Mouse (Mus musculus) embryonic stem cell, embryonic (primary cell): Measurements from ENCODE around the gene Rgsl1.

Source experiments
- CTCF ChIA-PET, 4 experiments: fragments of 300-600 bp in 2 of 4; fragments of 350-600 bp in 2 of 4; sonication (Branson Sonifier 250); formaldehyde crosslinking; loops; one replicate each; lab custom pipeline; 2022; ENCODE audit warnings: inconsistent platforms in 2 of 4; lab: Charles Lee
- POLR2A ChIA-PET, 4 experiments: fragments of 300-600 bp in 2 of 4; fragments of 350-600 bp in 2 of 4; sonication (Branson Sonifier 250); formaldehyde crosslinking; loops; one replicate each; lab custom pipeline; 2022; ENCODE audit warnings: antibody characterized with exemption in 4 of 4, inconsistent platforms in 1 of 4; lab: Charles Lee

Gene Rgsl1

GRCm38 (mm10) chr1:153749211-153749801 lies 94.6 kb downstream of the Rgsl1 start, which contains the start of gene Rnasel:
Gene Rnasel, plus strand, starts transcription at chr1:153749426.
- ChIA-PET CTCF (interaction anchor here (0.5 to 5.0 kb wide), 90 partner anchors 9 to 1356 kb away, joined by 3 to 80 read pairs (median 4); partner anchors contain the start of genes Npl (in 3 of the 4), Glul (in 1 of the 4), Rgs8 (in 1 of the 4) and Teddm2 (in 1 of the 4)), POLR2A (interaction anchor here (0.5 to 3.0 kb wide), 49 partner anchors 9 to 626 kb away, joined by 3 to 16 read pairs (median 4); partner anchors contain the start of genes Npl (in 4 of the 4), Glul (in 2 of the 4), Teddm2 (in 2 of the 4) and Dhx9 (in 1 of the 4))

GRCm38 (mm10) chr1:153748549-153748948 lies 95.4 kb downstream of the Rgsl1 start:
- ChIA-PET CTCF (interaction anchor here (0.5 to 5.0 kb wide), 53 partner anchors 8 to 1357 kb away, joined by 3 to 80 read pairs (median 5); partner anchors contain the start of genes Npl (in 3 of the 4), Glul (in 1 of the 4), Rgs8 (in 1 of the 4) and Teddm2 (in 1 of the 4)), POLR2A (interaction anchor here (0.6 to 3.0 kb wide), 28 partner anchors 10 to 557 kb away, joined by 3 to 16 read pairs (median 4); partner anchors contain the start of genes Npl (in 3 of the 4), Dhx9 (in 1 of the 4), Glul (in 1 of the 4) and Rgs8 (in 1 of the 4))

- ChIA-PET POLR2A (interaction anchor here in 3 of 4 experiments (1.3 to 3.0 kb wide), 10 partner anchors 9 to 199 kb away, joined by 3 to 16 read pairs (median 6); partner anchors contain the start of genes Npl (in 2 of the 3) and Rgs8 (in 1 of the 3)), CTCF (interaction anchor here in 3 of 4 experiments (0.6 to 5.0 kb wide), 12 partner anchors 9 to 198 kb away, joined by 3 to 80 read pairs (median 8); partner anchors contain the start of genes Npl (in 1 of the 3) and Rgs8 (in 1 of the 3))
Measured at GRCm38 (mm10) chr1:153747861-153748530, 95.9 kb downstream of the Rgsl1 start.

- POLR2A ChIA-PET = no interaction called here
- CTCF ChIA-PET = interaction anchor here in 3 of 4 experiments (0.5 to 5.0 kb wide), 7 partner anchors 16 to 583 kb away, joined by 3 to 80 read pairs (median 5); partner anchors contain the start of gene Npl (in 1 of the 3)
Measured at GRCm38 (mm10) chr1:153746728-153747127, 97.2 kb downstream of the Rgsl1 start.

- CTCF ChIA-PET = interaction anchor here (0.5 to 5.0 kb wide), 7 partner anchors 15 to 189 kb away, joined by 3 to 80 read pairs (median 5); no protein-coding TSS in a partner anchor
Measured at GRCm38 (mm10) chr1:153746119-153746670, 97.7 kb downstream of the Rgsl1 start.

GRCm38 (mm10) chr1:153742374-153743155 lies 101.4 kb downstream of the Rgsl1 start:
- ChIA-PET CTCF (interaction anchor here in 2 of 4 experiments (1.4 to 4.8 kb wide), 5 partner anchors 63 to 185 kb away, joined by 3 to 25 read pairs (median 5); no protein-coding TSS in a partner anchor), POLR2A (interaction anchor here in 2 of 4 experiments (0.6 to 1.0 kb wide), 2 partner anchors 86 to 184 kb away, joined by 3 to 4 read pairs; no protein-coding TSS in a partner anchor)

More at GRCm38 (mm10) chr1:153746119-153746670, 97.7 kb downstream of the Rgsl1 start:
- POLR2A ChIA-PET = no interaction called here

- ChIA-PET POLR2A (interaction anchor here in 3 of 4 experiments (0.6 to 1.5 kb wide), 5 partner anchors 10 to 1851 kb away, joined by 3 to 5 read pairs (median 3); partner anchors contain the start of gene Npl (in 1 of the 3)), CTCF (interaction anchor here in 3 of 4 experiments (0.6 to 4.8 kb wide), 5 partner anchors 93 to 184 kb away, joined by 3 to 25 read pairs (median 8); no protein-coding TSS in a partner anchor)
Measured at GRCm38 (mm10) chr1:153741551-153742316, 102.2 kb downstream of the Rgsl1 start.

GRCm38 (mm10) chr1:153740775-153741400 lies 103.1 kb downstream of the Rgsl1 start:
- ChIA-PET POLR2A (interaction anchor here in 3 of 4 experiments (0.6 to 1.5 kb wide), 9 partner anchors 8 to 1850 kb away, joined by 3 to 5 read pairs (median 4); partner anchors contain the start of genes Npl (in 2 of the 3) and Rnasel (in 1 of the 3)), CTCF (interaction anchor here in 3 of 4 experiments (0.6 to 4.8 kb wide), 4 partner anchors 8 to 183 kb away, joined by 3 to 25 read pairs (median 8); partner anchors contain the start of gene Rnasel (in 1 of the 3))

- POLR2A ChIA-PET = interaction anchor here in 3 of 4 experiments (1.0 to 2.2 kb wide), 5 partner anchors 9 to 190 kb away, joined by 4 to 11 read pairs (median 4); partner anchors contain the start of genes Npl (in 2 of the 3) and Rnasel (in 2 of the 3)
- CTCF ChIA-PET = interaction anchor here in 3 of 4 experiments (0.6 to 4.8 kb wide), 8 partner anchors 9 to 450 kb away, joined by 3 to 25 read pairs (median 6); partner anchors contain the start of gene Rnasel (in 2 of the 3)
Measured at GRCm38 (mm10) chr1:153740145-153740544, 103.8 kb downstream of the Rgsl1 start, which contains the start of gene Rgs16. Gene Rgs16, plus strand, starts transcription at chr1:153740349.

GRCm38 (mm10) chr1:153739437-153740015 lies 104.4 kb downstream of the Rgsl1 start:
- CTCF ChIA-PET = interaction anchor here in 3 of 4 experiments (0.6 to 1.4 kb wide), 8 partner anchors 10 to 451 kb away, joined by 3 to 8 read pairs (median 5); partner anchors contain the start of gene Rnasel (in 3 of the 3)

GRCm38 (mm10) chr1:153737101-153738085 lies 106.5 kb downstream of the Rgsl1 start:
- ChIA-PET POLR2A (interaction anchor here in 1 of 4 experiments (2.2 kb wide), 1 partner anchor 12 kb away, joined by 11 read pairs; the partner anchor contains the start of gene Rnasel), CTCF (interaction anchor here in 2 of 4 experiments (1.6 to 1.7 kb wide), 2 partner anchors 12 to 178 kb away, joined by 5 to 6 read pairs; partner anchors contain the start of gene Rnasel (in 1 of the 2))

More at GRCm38 (mm10) chr1:153739437-153740015, 104.4 kb downstream of the Rgsl1 start:
- POLR2A ChIA-PET = interaction anchor here in 3 of 4 experiments (0.7 to 2.2 kb wide), 4 partner anchors 10 to 190 kb away, joined by 3 to 11 read pairs (median 4); partner anchors contain the start of genes Rnasel (in 2 of the 3) and Npl (in 1 of the 3)

GRCm38 (mm10) chr1:153736096-153736495 lies 107.8 kb downstream of the Rgsl1 start:
- POLR2A ChIA-PET = no interaction called here
- CTCF ChIA-PET = no interaction called here

GRCm38 (mm10) chr1:153734866-153735265 lies 109.1 kb downstream of the Rgsl1 start:
- ChIA-PET POLR2A (interaction anchor here in 2 of 4 experiments (0.7 kb wide), 2 partner anchors 73 to 175 kb away, joined by 4 read pairs; no protein-coding TSS in a partner anchor), CTCF (interaction anchor here in 1 of 4 experiments (0.6 to 2.5 kb wide), 2 partner anchors 14 to 185 kb away, joined by 3 to 7 read pairs; partner anchors contain the start of genes Npl and Rnasel)
